Mouse (Mus musculus) cerebellum, adult (tissue): ENCODE data around the gene 9130213A22Rik.

Source experiments
- ATAC-seq: cut with Nextera tagmentation; 2 replicates; pipeline ENCODE4 v1.9.2; 2017; ENCODE audit warnings: mild to moderate bottlenecking, moderate library complexity, mixed read lengths; ENCODE audit not compliant: insufficient number of reproducible peaks, low FRiP score, low TSS enrichment

The 9130213A22Rik gene

GRCm38 (mm10) chr11:69078041-69078440 lies 44.3 kb downstream of the 9130213A22Rik start:
- ATAC-seq, result no peak

GRCm38 (mm10) chr11:69077316-69077715 lies 45.1 kb downstream of the 9130213A22Rik start:
- no peak for ATAC-seq

DNA sequence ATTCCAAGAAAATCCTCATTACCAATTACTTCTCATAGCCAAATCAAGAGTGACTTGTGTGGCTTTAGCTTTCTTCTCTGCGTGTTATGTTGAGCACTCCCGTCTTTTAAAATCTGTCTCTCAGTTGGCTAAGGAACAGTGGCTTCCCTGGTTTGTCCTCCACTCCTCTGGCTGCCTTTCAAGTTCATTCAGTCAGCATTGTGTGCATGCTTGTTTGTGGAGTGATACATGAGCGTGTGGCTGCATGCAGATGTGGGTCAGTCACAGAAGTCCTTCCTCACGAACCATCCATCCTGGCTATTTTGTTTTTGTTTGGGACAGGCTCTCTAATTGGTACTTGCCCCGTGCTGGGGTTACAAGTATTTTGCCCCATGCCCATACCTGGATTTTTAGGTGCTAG lies 45.8 kb downstream of the 9130213A22Rik start:
- no peak for ATAC-seq

DNA sequence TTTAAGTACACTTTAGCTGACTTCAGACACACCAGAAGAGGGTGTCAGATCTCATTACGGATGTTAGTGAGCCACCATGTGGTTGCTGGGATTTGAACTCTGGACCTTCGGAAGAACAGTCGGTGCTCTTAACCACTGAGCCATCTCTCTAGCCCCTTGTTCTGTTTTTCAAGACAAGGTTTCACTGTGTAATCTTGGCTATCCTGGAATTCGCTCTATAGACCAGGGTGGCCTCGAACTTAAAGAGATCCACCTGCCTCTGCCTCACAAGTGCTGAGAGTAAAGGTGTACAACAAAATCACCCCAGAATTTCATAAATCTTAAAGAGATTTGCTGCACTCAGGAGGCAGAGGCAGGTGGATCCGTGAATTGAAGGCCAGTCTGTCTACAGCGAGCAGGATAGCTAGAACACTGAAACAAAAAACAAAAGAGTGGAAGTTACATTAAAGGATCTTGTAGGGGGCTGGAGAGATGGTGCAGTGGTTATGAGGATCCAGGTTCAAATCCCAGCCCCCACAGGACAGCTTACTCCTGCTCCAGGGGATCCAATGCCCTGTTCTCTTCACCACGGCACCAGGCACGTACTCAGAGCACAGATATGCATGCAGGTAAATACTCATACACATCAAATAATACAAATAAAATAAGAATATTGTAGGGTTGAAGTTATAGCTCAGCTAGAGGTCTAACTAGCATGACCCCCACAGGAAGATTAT lies 46.5 kb downstream of the 9130213A22Rik start:
- ATAC-seq, result no peak

- no peak for ATAC-seq
Observed at GRCm38 (mm10) chr11:69074776-69075069, 47.7 kb downstream of the 9130213A22Rik start.

DNA sequence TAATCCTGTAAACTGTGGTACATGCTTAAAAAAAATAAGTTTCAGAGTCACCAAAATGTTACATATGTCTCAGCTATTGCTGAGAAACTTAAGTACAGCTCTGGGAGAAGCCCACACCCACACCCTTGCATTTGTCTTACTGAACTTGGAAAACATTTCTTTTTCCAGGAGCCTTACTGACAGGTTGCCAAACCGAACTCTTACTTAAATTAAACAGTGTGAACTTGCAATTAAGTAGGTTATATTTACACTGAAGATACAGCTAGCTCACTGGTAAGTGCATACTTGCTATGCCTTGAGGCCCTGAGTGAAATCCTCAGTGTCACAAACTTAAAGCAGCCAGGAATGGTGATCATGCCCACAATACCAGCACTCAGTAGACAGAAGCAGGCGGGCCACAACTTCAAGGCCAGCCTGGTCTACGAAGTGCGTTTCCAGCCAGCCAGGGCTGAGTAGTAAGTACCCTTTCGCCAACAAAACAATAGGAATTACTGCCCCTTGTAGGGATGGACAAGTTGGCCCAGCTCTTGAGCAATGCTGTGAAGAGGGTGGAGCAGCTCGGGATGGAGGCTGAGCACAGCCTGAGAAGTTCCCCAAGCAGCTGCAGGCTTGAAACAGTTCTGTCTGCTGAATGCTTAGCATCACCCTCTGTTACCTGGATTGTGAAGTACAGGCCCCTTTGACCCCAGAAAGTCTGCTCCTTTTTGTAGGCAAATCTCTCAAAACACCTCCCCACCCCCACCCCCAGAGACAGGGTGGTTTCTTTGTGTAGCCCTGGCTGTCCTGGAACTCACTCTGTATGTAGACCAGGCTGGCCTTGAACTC lies 48.2 kb downstream of the 9130213A22Rik start:
- ATAC-seq, result no peak

GRCm38 (mm10) chr11:69073065-69073888 lies 49.1 kb downstream of the 9130213A22Rik start:
- peak; percentile 67 for ATAC-seq

GRCm38 (mm10) chr11:69072666-69073064 lies 49.7 kb downstream of the 9130213A22Rik start:
- ATAC-seq, result no peak

GRCm38 (mm10) chr11:69072234-69072633 lies 50.2 kb downstream of the 9130213A22Rik start:
- ATAC-seq, result no peak

GRCm38 (mm10) chr11:69071262-69071661 lies 51.1 kb downstream of the 9130213A22Rik start:
- ATAC-seq, result no peak

DNA sequence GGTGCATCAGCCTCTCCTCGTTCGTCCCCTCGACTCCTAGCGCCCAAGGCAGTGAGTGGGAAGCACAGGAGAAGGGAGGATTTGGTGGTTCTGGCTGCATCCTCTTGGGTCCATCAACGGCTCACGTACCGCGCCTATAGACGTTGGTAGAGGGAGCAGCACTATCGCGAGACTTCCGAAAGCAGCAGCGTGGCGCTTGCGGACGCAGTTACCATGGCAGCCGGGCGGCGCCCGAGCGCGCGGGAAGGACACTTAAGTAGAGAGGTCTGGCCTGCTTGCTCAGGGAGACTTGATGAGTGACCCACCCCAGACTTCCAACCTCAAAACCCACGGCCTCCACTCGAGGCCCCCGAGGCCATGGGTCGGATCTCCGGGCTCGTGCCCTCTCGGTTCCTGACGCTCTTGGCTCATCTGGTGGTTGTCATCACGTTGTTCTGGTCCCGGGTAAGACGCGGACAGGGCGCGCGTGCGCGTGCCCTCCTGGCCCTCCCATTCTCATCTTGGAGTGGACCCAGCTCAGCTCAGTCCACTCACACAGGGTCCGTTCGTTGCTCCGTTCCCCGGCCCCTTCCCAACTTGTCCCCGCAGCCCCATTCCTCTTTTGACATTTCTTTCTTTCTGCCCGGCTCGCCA lies 51.7 kb downstream of the 9130213A22Rik start, which contains the start of gene Tmem107:
Tmem107 (plus strand) TSS at position 217 of the 633 bp plus-strand sequence.
- peak; percentile 84 for ATAC-seq

- ATAC-seq, result no peak
Observed at GRCm38 (mm10) chr11:69070093-69070492, 52.3 kb downstream of the 9130213A22Rik start.
